Comparison of ENCODE assay signal across 8 mouse cellular contexts in genomic region chr11:98721458-98722226, GRCm38 (mm10). TPM values are rescaled to one million over a fixed set of nuclear protein-coding genes. Genes with fewer than 3 reads are reported as not detected.
DNase-seq lines count a peak whose midpoint lies in the region.

No protein-coding gene starts in this region.

- peak; percentile 65 for DNase-seq in layer of hippocampus, adult 11-12 months (ENCODE audit: low spot score)
- DNase-seq in layer of hippocampus, postnatal 25 days (ENCODE audit: extremely low spot score in 1 of 2, low spot score in 1 of 2), result no peak
- peak; percentile 93 for DNase-seq in adipocyte (ENCODE audit: low spot score)
- DNase-seq in gastrocnemius, postnatal 10 days, result peak; percentile 71
- peak; percentile 81 for DNase-seq in kidney, adult 11 months
- peak; percentile 79 to 89 for DNase-seq in lung, adult 18-20 months
- DNase-seq in T-cell, adult 2 months (ENCODE audit: low spot score), result no peak
- no peak for DNase-seq in spleen, postnatal 10 days (ENCODE audit: low spot score in 2 of 2)

RNA-seq across cellular contexts. Expression of gene Med24, which starts 7.6 kb away (rescaled TPM):
- total RNA-seq in layer of hippocampus, postnatal 25 days (2021), result 100 to 1,000 TPM; 118 to 130 TPM
- total RNA-seq in gastrocnemius, postnatal 10 days (2021), result 10 to 100 TPM; 47.8 to 52.5 TPM

RNA-seq across cellular contexts. Expression of gene Thra, which starts 18.8 kb away (rescaled TPM):
- 1,000 to 10,000 TPM; 1,027 to 1,094 TPM for total RNA-seq in layer of hippocampus, postnatal 25 days (2021)
- total RNA-seq in gastrocnemius, postnatal 10 days (2021), result 100 to 1,000 TPM; 149 to 169 TPM

RNA-seq across cellular contexts. Expression of gene Csf3, which starts 20.6 kb away (rescaled TPM):
- not detected for total RNA-seq in layer of hippocampus, postnatal 25 days (2021)
- total RNA-seq in gastrocnemius, postnatal 10 days (2021), result not detected

RNA-seq across cellular contexts. Expression of gene Psmd3, which starts 39.3 kb away (rescaled TPM):
- total RNA-seq in layer of hippocampus, postnatal 25 days (2021), result 100 to 1,000 TPM; 127 to 128 TPM
- total RNA-seq in gastrocnemius, postnatal 10 days (2021), result 100 to 1,000 TPM; 112 to 113 TPM

RNA-seq across cellular contexts. Expression of gene Nr1d1, which starts 53.5 kb away (rescaled TPM):
- 10 to 100 TPM; 78.1 to 92.2 TPM for total RNA-seq in layer of hippocampus, postnatal 25 days (2021)
- total RNA-seq in gastrocnemius, postnatal 10 days (2021), result 10 to 100 TPM; 42.4 to 58.7 TPM

Comparison
In these comparisons a context has a peak if more than half of its experiments do, and no peak if none do; other contexts are left out.
1. DNase-seq: peak in layer of hippocampus, adult 11-12 months (single experiment), adipocyte (single experiment), gastrocnemius, postnatal 10 days (single experiment), kidney, adult 11 months (single experiment) and lung, adult 18-20 months (2 of 2); none in layer of hippocampus, postnatal 25 days (0 of 2), T-cell, adult 2 months (single experiment) and spleen, postnatal 10 days (0 of 2).
2. RNA of gene Thra, which starts 18.8 kb away (total RNA-seq): 1,027 to 1,094 TPM in layer of hippocampus, postnatal 25 days; 149 to 169 TPM in gastrocnemius, postnatal 10 days; every median in the first group is over 4 times any median in the second.